8 mouse cellular contexts compared by ENCODE assay signal in the genomic region with DNA sequence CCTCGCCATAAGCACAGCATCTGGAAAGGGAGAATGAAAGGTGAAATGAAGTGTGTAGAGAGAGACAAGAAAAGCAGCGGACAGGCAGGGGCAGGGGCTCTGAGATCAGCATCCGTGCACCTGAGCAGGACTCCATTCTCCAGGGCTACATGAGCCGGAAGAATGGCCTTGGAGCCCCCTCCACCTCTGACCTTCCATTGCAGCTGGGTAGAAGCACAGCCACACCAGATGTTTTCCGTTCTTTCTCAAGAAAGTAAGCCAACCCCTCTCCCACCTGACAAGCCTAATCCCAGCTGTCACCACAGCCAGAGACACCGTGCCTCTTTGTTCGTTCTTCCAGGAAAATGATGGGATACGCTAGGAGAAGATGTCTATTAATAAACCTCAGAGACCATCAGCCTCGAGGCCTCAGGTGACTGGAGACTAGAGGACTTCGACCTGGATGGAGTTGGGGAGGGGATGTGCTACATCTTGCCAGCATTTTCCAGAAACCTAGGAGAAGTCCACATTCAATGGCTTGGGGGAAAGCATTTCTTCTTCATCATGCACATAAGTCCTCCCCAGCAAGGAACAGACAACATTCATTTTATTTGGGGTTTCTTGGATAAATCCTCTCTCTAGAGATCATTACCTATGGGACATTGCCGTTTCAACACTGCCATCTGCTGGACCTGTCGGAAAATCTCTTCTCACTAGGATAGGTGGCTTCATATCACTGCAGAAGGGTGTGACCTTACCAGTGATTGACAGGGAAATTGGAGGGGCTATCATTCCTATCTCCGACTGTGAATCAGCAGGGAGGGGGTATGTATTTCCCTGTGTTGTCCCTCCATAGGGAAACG.
DNase-seq lines count a peak whose midpoint lies in the region; ATAC-seq and TF ChIP-seq lines count a peak whose summit lies in the region.

No protein-coding gene starts in this region.

- no peak overlapping the region for H3K4me3 ChIP-seq in kidney, embryonic 15.5 days (replicated peaks)
- no peak overlapping the region for H3K4me3 ChIP-seq in limb, embryonic 14.5 days (replicated peaks; ENCODE audit: low read length)

- no peaks in the 10 kb centered on the region for H3K36me3 ChIP-seq in kidney, embryonic 15.5 days
- no peaks in the 10 kb centered on the region for H3K36me3 ChIP-seq in limb, embryonic 14.5 days (ENCODE audit: control insufficient read depth, insufficient read depth, low read length)

- peak; percentile 93 for ATAC-seq in frontal cortex, adult (ENCODE audit: low TSS enrichment)
- ATAC-seq in kidney, embryonic 15.5 days (replicated peaks; ENCODE audit: low FRiP score), result peak; percentile 46; the same call in 1 of the 2 replicates
- ATAC-seq in limb, embryonic 14.5 days (ENCODE audit: low FRiP score, low read depth), result peak; percentile 60

- H3K27me3 ChIP-seq in kidney, embryonic 15.5 days, result no peaks in the 10 kb centered on the region
- H3K27me3 ChIP-seq in limb, embryonic 14.5 days (ENCODE audit: control insufficient read depth, insufficient read depth, low read length), result no peaks in the 10 kb centered on the region

- no peaks in the 10 kb centered on the region for H3K9me3 ChIP-seq in kidney, embryonic 15.5 days (replicated peaks)
- H3K9me3 ChIP-seq in limb, embryonic 14.5 days (ENCODE audit: control insufficient read depth, low read length), result no peaks in the 10 kb centered on the region

- peak; percentile 57 for DNase-seq in testis, postnatal 10 days (ENCODE audit: low spot score)
- no peak for DNase-seq in testis, postnatal 14 days (ENCODE audit: low spot score)
- DNase-seq in cerebellum, adult 8-10 months, result peak; percentile 20
- DNase-seq in limb, embryonic 14.5 days (ENCODE audit: low spot score), result peak; percentile 76
- DNase-seq in retina, adult 2 months (ENCODE audit: low read depth, low spot score), result peak; percentile 23
- no peak for DNase-seq in spleen, postnatal 36 days (ENCODE audit: low spot score in 2 of 2)

- no peak for TF ChIP-seq POLR2A in limb, embryonic 14.5 days (IDR thresholded peaks at IDR 0.05; ENCODE audit: borderline replicate concordance, extremely low read depth, insufficient read depth, insufficient read length)

- 32% methylated on average over 14 of the region's 14 CpGs for WGBS in kidney, embryonic 15.5 days
- 28% methylated on average over 14 of the region's 14 CpGs for WGBS in limb, embryonic 14.5 days

- H3K4me2 ChIP-seq in kidney, embryonic 15.5 days, result no peak overlapping the region
- H3K4me2 ChIP-seq in limb, embryonic 14.5 days (replicated peaks; ENCODE audit: low read depth, low read length, severe bottlenecking), result no peak overlapping the region

- no peak overlapping the region for H3K27ac ChIP-seq in kidney, embryonic 15.5 days
- no peak overlapping the region for H3K27ac ChIP-seq in limb, embryonic 14.5 days (replicated peaks; ENCODE audit: low read depth, low read length)

- H3K9ac ChIP-seq in kidney, embryonic 15.5 days, result no peak overlapping the region
- H3K9ac ChIP-seq in limb, embryonic 14.5 days (ENCODE audit: low read depth, low read length, severe bottlenecking), result no peak overlapping the region

- peaks cover 6% of the 10 kb centered on the region; the same call in 1 of the 2 replicates for H3K4me1 ChIP-seq in kidney, embryonic 15.5 days
- H3K4me1 ChIP-seq in limb, embryonic 14.5 days (ENCODE audit: control insufficient read depth, insufficient read depth, low read length), result peaks cover 10% of the 10 kb centered on the region; the same call in 1 of the 2 replicates

Comparison
In these comparisons a context has a peak if more than half of its experiments do, and no peak if none do; other contexts are left out.
1. DNase-seq: peak in testis, postnatal 10 days (single experiment), cerebellum, adult 8-10 months (single experiment), limb, embryonic 14.5 days (single experiment) and retina, adult 2 months (single experiment); none in testis, postnatal 14 days (single experiment) and spleen, postnatal 36 days (0 of 2).
2. Peak in every context shown above with its lines, with median percentiles within 50 percentile points of each other: ATAC-seq.